Mouse (Mus musculus): ENCODE results near the gene Ciapin1. TPM values are rescaled to one million over a fixed set of nuclear protein-coding genes. Genes with fewer than 3 reads are reported as not detected.
A peak's percentile ranks its signal among the peaks of the same experiment; 100 is the strongest.

Gene Ciapin1
- polyA plus RNA-seq, 1 experiment from 2014 or later: 72.2 TPM

- H3K9ac ChIP-seq (ENCODE audit: low read depth, low read length): no peak overlapping the region
- no peak for ATAC-seq (ENCODE audit: low read depth)
- 86% methylated on average over 4 of the region's 4 CpGs for WGBS
- no peak overlapping the region for H3K27ac ChIP-seq (replicated peaks; ENCODE audit: low read depth, low read length)
- no peaks in the 10 kb centered on the region for H3K36me3 ChIP-seq (ENCODE audit: control insufficient read depth, insufficient read depth, low read length)
- H3K4me1 ChIP-seq (ENCODE audit: control insufficient read depth, insufficient read depth, low read length): no peaks in the 10 kb centered on the region
- no peaks in the 10 kb centered on the region for H3K9me3 ChIP-seq (ENCODE audit: control insufficient read depth, low read length)
- no peaks in the 10 kb centered on the region for H3K27me3 ChIP-seq (replicated peaks; ENCODE audit: control insufficient read depth, insufficient read depth, low read length)
- H3K4me2 ChIP-seq (ENCODE audit: low read depth, low read length): no peak overlapping the region
- H3K4me3 ChIP-seq (ENCODE audit: low read depth, low read length): no peak overlapping the region
- no peak for DNase-seq (ENCODE audit: low spot score)
These were observed 43.8 kb downstream of the Ciapin1 start for GRCm38 (mm10) chr8:94794368-94794767.

DNA sequence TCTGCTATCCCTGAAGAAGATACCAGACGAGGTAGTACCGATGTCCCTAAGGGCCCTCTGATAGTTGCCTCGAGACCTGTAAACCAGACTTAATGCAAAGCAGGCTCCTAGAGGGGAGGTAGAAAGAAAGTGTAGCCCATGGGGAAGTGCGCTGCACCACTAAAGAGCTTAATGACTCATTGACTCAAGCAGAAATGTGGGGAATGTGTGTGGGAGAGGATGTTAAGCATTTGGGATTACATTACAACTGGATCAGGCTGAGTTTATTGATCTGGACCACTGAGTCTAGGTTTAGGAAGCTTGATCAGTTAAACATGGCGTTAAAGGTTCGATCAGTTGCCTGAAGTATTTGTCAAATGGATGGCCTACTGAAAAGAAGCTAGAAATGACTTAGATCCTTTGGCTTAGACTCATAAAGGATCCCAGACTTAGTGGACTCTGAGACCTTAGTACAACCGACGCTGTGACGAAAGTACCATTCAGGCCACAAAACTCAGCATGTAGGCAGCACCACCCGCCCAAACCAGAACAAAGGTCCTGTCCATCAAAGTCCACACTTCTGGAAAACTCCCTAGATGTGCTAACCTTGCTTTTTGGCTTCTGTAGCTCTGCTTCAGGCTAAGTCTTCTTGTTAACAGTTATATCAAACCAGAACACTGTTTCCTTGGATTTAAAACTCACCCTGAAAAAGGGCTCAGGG is 48.8 kb downstream of the Ciapin1 start:
- Histone ChIP-seq H3K27me3 (replicated peaks; ENCODE audit: control insufficient read depth, insufficient read depth, low read length) (no peaks in the 10 kb centered on the region), H3K4me3 (ENCODE audit: low read depth, low read length) (no peak overlapping the region), H3K4me2 (ENCODE audit: low read depth, low read length) (no peak overlapping the region), H3K27ac (replicated peaks; ENCODE audit: low read depth, low read length) (no peak overlapping the region), H3K4me1 (ENCODE audit: control insufficient read depth, insufficient read depth, low read length) (0 out of 2 replicates have a peak, but pooled peaks cover 5% of the 10 kb centered on the region), H3K9ac (ENCODE audit: low read depth, low read length) (no peak overlapping the region), H3K36me3 (ENCODE audit: control insufficient read depth, insufficient read depth, low read length) (no peaks in the 10 kb centered on the region), H3K9me3 (ENCODE audit: control insufficient read depth, low read length) (no peaks in the 10 kb centered on the region)
- ATAC-seq (ENCODE audit: low read depth) (no peak), DNase-seq (ENCODE audit: low spot score) (no peak)
- WGBS: 66% methylated on average over 10 of the region's 10 CpGs

- Histone ChIP-seq H3K9ac (ENCODE audit: low read depth, low read length) (no peak overlapping the region), H3K4me3 (ENCODE audit: low read depth, low read length) (no peak overlapping the region), H3K27me3 (replicated peaks; ENCODE audit: control insufficient read depth, insufficient read depth, low read length) (no peaks in the 10 kb centered on the region), H3K4me2 (ENCODE audit: low read depth, low read length) (no peak overlapping the region), H3K36me3 (ENCODE audit: control insufficient read depth, insufficient read depth, low read length) (no peaks in the 10 kb centered on the region), H3K4me1 (ENCODE audit: control insufficient read depth, insufficient read depth, low read length) (0 out of 2 replicates have a peak, but pooled peaks cover 5% of the 10 kb centered on the region), H3K27ac (replicated peaks; ENCODE audit: low read depth, low read length) (no peak overlapping the region; the same call in 1 of the 2 replicates), H3K9me3 (ENCODE audit: control insufficient read depth, low read length) (no peaks in the 10 kb centered on the region)
- ATAC-seq (ENCODE audit: low read depth) (peak; percentile 41; the same call in 1 of the 2 replicates), DNase-seq (ENCODE audit: low spot score) (no peak)
- WGBS: 51% methylated on average over 15 of the region's 15 CpGs
These were observed 50.3 kb downstream of the Ciapin1 start for GRCm38 (mm10) chr8:94787524-94788501.

DNA sequence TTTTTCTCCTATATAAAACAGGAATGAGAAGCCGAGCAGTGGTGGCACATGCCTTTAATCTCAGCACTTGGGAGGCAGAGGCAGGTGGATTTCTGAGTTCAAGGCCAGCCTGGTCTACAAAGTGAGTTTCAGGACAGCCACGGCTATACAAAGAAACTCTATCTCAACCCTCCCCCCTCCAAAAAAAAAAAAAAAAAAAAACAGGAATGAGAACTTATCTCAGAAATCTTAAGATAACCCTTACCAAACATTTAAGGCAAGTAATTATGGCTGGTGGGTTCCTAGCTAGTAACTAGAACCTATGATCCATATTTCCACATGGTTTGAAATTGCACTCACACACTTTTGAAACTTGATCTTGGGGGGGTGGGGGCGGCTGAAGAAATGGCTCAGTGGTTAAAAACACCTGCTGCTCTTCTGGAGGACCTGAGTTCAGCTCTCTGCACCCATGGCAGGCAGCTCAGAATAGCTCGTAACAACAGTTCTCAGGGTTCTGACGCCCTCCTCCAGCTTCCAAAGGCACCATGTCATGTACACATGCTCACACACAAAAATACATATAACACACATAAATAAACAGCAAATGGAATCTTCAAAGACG is 52.1 kb downstream of the Ciapin1 start:
- no peak for ATAC-seq (ENCODE audit: low read depth)
- no peak for DNase-seq (ENCODE audit: low spot score)
- Histone ChIP-seq H3K27me3 (replicated peaks; ENCODE audit: control insufficient read depth, insufficient read depth, low read length) (no peaks in the 10 kb centered on the region), H3K36me3 (ENCODE audit: control insufficient read depth, insufficient read depth, low read length) (no peaks in the 10 kb centered on the region), H3K4me1 (ENCODE audit: control insufficient read depth, insufficient read depth, low read length) (0 out of 2 replicates have a peak, but pooled peaks cover 12% of the 10 kb centered on the region), H3K4me3 (ENCODE audit: low read depth, low read length) (no peak overlapping the region), H3K4me2 (ENCODE audit: low read depth, low read length) (no peak overlapping the region), H3K9me3 (ENCODE audit: control insufficient read depth, low read length) (no peaks in the 10 kb centered on the region), H3K27ac (replicated peaks; ENCODE audit: low read depth, low read length) (no peak overlapping the region), H3K9ac (ENCODE audit: low read depth, low read length) (no peak overlapping the region)
- WGBS: 66% methylated on average over 6 of the region's 6 CpGs

DNA sequence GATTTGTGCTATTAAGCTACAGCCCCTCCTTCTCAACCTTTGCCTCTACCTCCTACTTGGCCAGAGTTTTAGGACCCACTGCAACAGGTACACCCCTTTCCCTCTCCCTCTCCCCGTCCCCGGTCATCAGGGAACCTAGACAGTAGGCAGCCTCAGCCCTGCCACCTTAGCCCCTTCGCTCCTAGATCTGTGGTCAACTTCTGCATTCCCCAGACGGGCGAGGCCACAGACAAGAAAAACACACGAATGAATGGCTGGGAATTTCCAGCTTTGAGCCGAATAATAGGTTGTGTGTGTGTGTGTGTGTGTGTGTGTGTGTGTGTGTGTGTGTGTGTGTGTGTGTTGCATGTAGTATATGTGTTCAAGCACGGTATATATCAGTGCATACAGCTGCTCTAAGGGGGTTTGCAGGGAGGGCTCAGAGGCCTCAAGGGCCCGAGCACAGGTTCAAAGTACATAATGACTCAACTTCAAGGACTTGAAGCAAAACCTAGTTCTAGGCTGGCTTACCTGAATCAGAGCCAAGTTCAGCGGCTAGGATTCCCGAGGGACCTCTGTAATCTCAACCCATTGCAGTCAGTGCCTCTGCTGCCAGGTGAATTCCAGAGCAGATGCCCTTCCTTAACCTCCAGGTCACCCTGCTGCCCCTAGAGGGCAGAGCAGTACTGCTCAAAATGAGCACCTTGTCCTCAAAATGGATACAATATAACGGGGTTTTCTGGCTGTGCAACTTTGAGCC is 52.7 kb downstream of the Ciapin1 start:
- 52% methylated on average over 12 of the region's 12 CpGs for WGBS
- no peak for ATAC-seq (ENCODE audit: low read depth)
- Histone ChIP-seq H3K27me3 (replicated peaks; ENCODE audit: control insufficient read depth, insufficient read depth, low read length) (no peaks in the 10 kb centered on the region), H3K27ac (replicated peaks; ENCODE audit: low read depth, low read length) (no peak overlapping the region), H3K9ac (ENCODE audit: low read depth, low read length) (no peak overlapping the region), H3K4me1 (ENCODE audit: control insufficient read depth, insufficient read depth, low read length) (0 out of 2 replicates have a peak, but pooled peaks cover 12% of the 10 kb centered on the region), H3K9me3 (ENCODE audit: control insufficient read depth, low read length) (no peaks in the 10 kb centered on the region), H3K4me3 (ENCODE audit: low read depth, low read length) (no peak overlapping the region), H3K36me3 (ENCODE audit: control insufficient read depth, insufficient read depth, low read length) (no peaks in the 10 kb centered on the region), H3K4me2 (ENCODE audit: low read depth, low read length) (no peak overlapping the region)
- DNase-seq (ENCODE audit: low spot score): no peak

DNA sequence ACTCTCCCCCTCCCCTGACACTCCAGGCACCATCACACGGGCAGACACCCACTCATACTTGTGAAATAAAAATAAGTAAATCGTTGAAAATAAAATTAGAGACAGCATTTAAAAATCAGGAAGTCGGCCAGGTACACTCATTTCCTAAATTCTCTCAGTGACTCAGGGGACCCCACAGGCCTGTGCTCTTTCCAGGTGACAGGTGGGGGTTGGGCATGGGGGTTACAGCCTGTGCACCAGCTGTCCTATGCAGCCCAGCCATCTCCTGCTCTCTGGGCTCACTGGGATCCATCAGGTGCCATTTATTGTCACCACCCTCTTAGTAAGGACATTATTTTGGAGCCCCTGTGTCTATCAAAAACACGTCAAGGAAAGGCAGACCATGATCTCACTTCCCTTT is 54.3 kb downstream of the Ciapin1 start:
- H3K9me3 ChIP-seq (ENCODE audit: control insufficient read depth, low read length): no peaks in the 10 kb centered on the region
- ATAC-seq (ENCODE audit: low read depth): no peak
- no peak overlapping the region for H3K4me2 ChIP-seq (ENCODE audit: low read depth, low read length)
- 60% methylated on average over 4 of the region's 4 CpGs for WGBS
- H3K4me1 ChIP-seq (ENCODE audit: control insufficient read depth, insufficient read depth, low read length): peaks cover 14% of the 10 kb centered on the region
- H3K36me3 ChIP-seq (ENCODE audit: control insufficient read depth, insufficient read depth, low read length): no peaks in the 10 kb centered on the region
- H3K4me3 ChIP-seq (ENCODE audit: low read depth, low read length): no peak overlapping the region
- no peaks in the 10 kb centered on the region for H3K27me3 ChIP-seq (replicated peaks; ENCODE audit: control insufficient read depth, insufficient read depth, low read length)
- no peak for DNase-seq (ENCODE audit: low spot score)
- no peak overlapping the region for H3K27ac ChIP-seq (replicated peaks; ENCODE audit: low read depth, low read length)
- H3K9ac ChIP-seq (ENCODE audit: low read depth, low read length): no peak overlapping the region

DNA sequence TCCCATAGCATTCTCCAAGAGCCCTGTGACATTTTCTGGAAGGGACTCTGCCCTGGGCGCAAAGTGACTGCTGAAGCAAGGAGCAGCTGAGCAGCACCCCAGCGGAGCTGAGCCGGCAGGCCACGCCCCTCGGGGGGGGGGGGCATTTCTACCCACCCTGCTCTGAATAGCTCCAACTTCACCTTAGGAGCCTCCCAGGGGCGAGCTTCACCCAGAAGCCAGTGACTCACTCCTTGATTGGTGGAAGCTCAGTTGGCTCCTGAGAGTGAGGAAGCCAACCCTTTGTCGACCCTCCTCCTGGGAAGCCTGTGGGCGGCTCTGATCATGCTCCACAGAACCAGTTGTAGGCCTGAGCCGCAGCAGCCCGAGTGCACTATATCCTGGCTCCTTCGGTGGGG is 56.3 kb downstream of the Ciapin1 start:
- Histone ChIP-seq H3K27me3 (replicated peaks; ENCODE audit: control insufficient read depth, insufficient read depth, low read length) (no peaks in the 10 kb centered on the region), H3K9me3 (ENCODE audit: control insufficient read depth, low read length) (no peaks in the 10 kb centered on the region), H3K4me3 (ENCODE audit: low read depth, low read length) (no peak overlapping the region), H3K36me3 (ENCODE audit: control insufficient read depth, insufficient read depth, low read length) (no peaks in the 10 kb centered on the region), H3K9ac (ENCODE audit: low read depth, low read length) (no peak overlapping the region), H3K27ac (replicated peaks; ENCODE audit: low read depth, low read length) (no peak overlapping the region), H3K4me2 (ENCODE audit: low read depth, low read length) (peak overlapping the region; percentile 25), H3K4me1 (ENCODE audit: control insufficient read depth, insufficient read depth, low read length) (peaks cover 25% of the 10 kb centered on the region)
- WGBS: 6% methylated on average over 9 of the region's 11 CpGs
- ATAC-seq (ENCODE audit: low read depth) (peak; percentile 72), DNase-seq (ENCODE audit: low spot score) (peak; percentile 74)

Data from embryonic facial prominence, embryonic 14.5 days (tissue).